Mouse (Mus musculus): ENCODE results near the gene Smim11.

- TF ChIP-seq CTCF (IDR thresholded peaks at IDR 0.05; ENCODE audit: control insufficient read depth, insufficient read depth, insufficient read length), result no peak
- TF ChIP-seq USF1 (IDR thresholded peaks at IDR 0.05; ENCODE audit: low read depth), result no peak
- no peak for TF ChIP-seq MAX (IDR thresholded peaks at IDR 0.05)
- no peak for TF ChIP-seq CEBPB (IDR thresholded peaks at IDR 0.05; ENCODE audit: low read depth)
- no peak for TF ChIP-seq MYOG (IDR thresholded peaks at IDR 0.05; ENCODE audit: control insufficient read depth, extremely low read depth, insufficient read length)
Measured at GRCm38 (mm10) chr16:92309126-92309525, 8.0 kb downstream of the Smim11 start.
